Mouse (Mus musculus) naive thymus-derived CD4-positive, alpha-beta T cell, adult 2 months (primary cell): ENCODE measurements around the gene Shb.

Experiments
- DNase-seq: peaks from one replicate; pipeline ENCODE4 v3.0.0-alpha.2; 2011; ENCODE audit warnings: low read depth

Gene Shb

GRCm38 (mm10) chr4:45503816-45504215 is 28.5 kb downstream of the Shb start:
- DNase-seq = no peak

GRCm38 (mm10) chr4:45503380-45503779 is 28.9 kb downstream of the Shb start:
- no peak for DNase-seq

- DNase-seq = no peak
These were observed 30.3 kb downstream of the Shb start for GRCm38 (mm10) chr4:45502002-45502401.

GRCm38 (mm10) chr4:45500381-45500780 is 31.9 kb downstream of the Shb start:
- DNase-seq = no peak

- DNase-seq = no peak
These were observed 32.7 kb downstream of the Shb start for GRCm38 (mm10) chr4:45499556-45499955.

GRCm38 (mm10) chr4:45499081-45499480 is 33.2 kb downstream of the Shb start:
- no peak for DNase-seq

- no peak for DNase-seq
These were observed 33.9 kb downstream of the Shb start for GRCm38 (mm10) chr4:45498345-45498744.

- DNase-seq = no peak
These were observed 35.0 kb downstream of the Shb start for GRCm38 (mm10) chr4:45497282-45497681.

- no peak for DNase-seq
These were observed 36.6 kb downstream of the Shb start for GRCm38 (mm10) chr4:45495531-45496201.

- no peak for DNase-seq
These were observed 38.4 kb downstream of the Shb start for GRCm38 (mm10) chr4:45493786-45494400.

GRCm38 (mm10) chr4:45493118-45493517 is 39.2 kb downstream of the Shb start:
- no peak for DNase-seq

- no peak for DNase-seq
These were observed 39.6 kb downstream of the Shb start for GRCm38 (mm10) chr4:45492681-45493081.

- no peak for DNase-seq
These were observed 40.3 kb downstream of the Shb start for GRCm38 (mm10) chr4:45491685-45492601.

- no peak for DNase-seq
These were observed 41.1 kb downstream of the Shb start for GRCm38 (mm10) chr4:45491119-45491679.

GRCm38 (mm10) chr4:45490036-45490752 is 42.1 kb downstream of the Shb start:
- DNase-seq = no peak

- DNase-seq = no peak
These were observed 42.9 kb downstream of the Shb start for GRCm38 (mm10) chr4:45489141-45490035.

GRCm38 (mm10) chr4:45487681-45488081 is 44.6 kb downstream of the Shb start:
- DNase-seq = no peak

- DNase-seq = no peak
These were observed 47.2 kb downstream of the Shb start for GRCm38 (mm10) chr4:45485024-45485423.

GRCm38 (mm10) chr4:45483271-45484245 is 48.7 kb downstream of the Shb start:
- no peak for DNase-seq

GRCm38 (mm10) chr4:45482271-45482670 is 50.0 kb downstream of the Shb start:
- DNase-seq = no peak
